Mouse (Mus musculus): ENCODE data around the gene Nudt9.

DNA sequence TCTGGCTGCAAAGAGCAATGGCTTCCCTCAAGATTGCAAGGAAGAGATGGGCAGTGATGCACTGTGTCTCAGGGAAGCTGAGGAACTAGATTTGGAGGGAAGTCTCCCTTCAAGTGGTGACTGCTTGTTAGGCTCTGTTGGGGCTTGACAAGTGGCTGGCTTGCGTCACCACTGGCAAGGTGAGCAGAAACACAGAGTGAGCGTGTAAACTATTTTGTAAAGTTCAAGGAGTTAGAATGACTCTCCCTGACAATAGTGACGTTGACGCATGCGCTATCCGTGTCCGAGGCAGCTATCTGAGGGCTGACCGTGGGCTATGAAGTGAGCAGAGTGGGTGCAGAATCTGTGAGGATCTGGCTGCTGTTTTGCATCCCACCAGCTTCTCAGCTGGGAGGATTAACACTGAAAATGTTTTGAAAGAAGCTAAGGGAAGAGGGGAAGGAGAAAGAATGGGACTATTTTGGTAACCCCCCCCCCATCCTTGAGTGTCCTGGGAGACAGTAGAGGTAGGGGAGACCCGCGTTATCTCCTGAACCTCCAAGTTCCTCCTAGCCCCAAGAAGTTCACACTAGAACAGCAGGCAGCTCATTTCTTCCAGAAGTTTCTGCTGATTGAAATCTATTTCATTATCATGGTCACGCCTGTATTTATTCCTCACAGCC lies 49.4 kb downstream of the Nudt9 start:
- no peak for TF ChIP-seq POLR2AphosphoS5 (IDR thresholded peaks at IDR 0.05; ENCODE audit: insufficient replicate concordance, low read depth, low read length)
- TF ChIP-seq CTCF (IDR thresholded peaks at IDR 0.05; ENCODE audit: low read depth, low read length), result no peak
